Mouse (Mus musculus) lung, postnatal 25 days (tissue): ENCODE measurements around the gene Fcrl5.
"Not testable (repeated sequence)": the region's sequence is repeated elsewhere in the genome, so short reads cannot be mapped to it uniquely, and the experiment has no call there.

Experiments used
- DNase-seq: peaks from one replicate; pipeline ENCODE4 v3.0.0; 2022; ENCODE audit warnings: low spot score

Gene Fcrl5

DNA sequence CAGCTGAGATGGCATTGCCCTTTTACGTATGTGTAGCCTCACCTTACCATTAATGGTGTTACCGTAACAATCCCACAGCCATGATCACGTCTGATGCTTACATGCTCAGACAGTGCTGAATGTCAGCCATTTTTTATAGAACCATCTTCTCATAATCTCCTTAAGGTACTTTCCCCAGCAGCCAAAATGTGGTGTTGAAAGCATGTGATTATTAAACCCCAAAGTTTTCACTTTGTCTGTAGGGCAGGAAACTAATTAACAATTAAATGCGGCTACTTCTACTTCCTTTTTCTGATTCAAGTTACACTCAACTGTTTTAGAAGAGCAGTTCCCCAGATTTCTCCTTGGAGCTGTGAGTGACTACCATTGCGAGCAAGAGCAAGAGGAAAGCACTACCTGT, at the start of gene Fcrl5:
Gene Fcrl5 (plus strand): TSS at position 295 of the 400 bp plus-strand sequence.
- DNase-seq, result no peak

DNA sequence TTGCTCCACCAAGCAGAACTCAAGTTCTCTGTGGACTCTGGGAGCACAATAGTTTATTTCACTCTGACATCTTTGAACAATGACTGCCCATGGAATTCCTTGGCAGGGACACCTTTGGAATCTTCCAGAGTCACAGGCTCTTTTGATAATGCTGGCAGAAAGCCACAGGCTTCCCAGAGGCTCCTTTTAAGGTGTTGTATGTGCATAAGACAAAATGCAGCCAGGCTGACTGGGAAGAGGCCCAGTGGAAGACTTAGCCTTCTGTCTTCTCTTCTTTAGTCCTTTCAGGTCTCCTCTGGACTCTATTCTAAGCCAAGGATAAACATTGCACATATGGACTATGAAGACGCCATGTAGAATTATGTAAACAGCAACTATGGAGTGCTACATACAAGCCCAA, 44.6 kb upstream of the Fcrl5 start:
- DNase-seq, result no peak

DNA sequence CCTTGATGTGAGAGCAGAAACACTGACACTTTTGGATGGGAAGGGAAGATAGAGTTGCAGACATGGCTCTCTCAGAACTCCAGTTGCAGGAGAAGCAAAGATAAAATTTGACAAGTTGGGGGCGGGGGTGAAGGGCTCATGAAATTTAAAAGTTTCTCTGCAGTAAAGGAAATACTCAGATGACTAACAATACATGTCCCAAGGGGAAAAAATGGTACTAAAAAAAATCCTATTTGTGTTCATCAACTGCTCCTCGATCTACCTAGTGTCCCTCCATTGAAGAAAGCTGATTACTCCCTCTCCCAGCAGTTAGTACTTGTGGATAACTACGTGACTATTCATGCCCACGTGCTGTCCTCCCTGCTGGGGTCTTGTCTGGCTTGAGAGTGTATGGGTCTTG, 36.8 kb upstream of the Fcrl5 start:
- DNase-seq, result no peak

DNA sequence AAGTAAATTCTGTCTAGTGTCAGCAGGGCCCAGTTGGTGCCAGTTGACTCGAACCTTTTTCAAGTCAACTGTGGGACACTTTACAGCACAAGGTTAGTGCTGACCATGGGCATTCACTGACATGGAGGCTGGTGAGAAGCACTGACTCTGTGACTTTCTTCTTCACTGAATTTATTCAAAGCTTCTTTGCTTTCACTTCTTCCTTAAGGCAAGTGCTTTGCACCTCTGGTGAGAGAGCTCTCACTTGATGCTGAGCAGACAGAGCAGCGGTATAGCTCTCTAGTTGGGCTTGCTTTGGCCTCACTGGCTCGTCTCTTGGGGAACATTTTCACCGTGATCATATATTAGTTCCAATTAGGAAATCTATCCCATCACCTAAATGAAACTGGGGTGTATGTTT, 35.7 kb upstream of the Fcrl5 start:
- no peak for DNase-seq

DNA sequence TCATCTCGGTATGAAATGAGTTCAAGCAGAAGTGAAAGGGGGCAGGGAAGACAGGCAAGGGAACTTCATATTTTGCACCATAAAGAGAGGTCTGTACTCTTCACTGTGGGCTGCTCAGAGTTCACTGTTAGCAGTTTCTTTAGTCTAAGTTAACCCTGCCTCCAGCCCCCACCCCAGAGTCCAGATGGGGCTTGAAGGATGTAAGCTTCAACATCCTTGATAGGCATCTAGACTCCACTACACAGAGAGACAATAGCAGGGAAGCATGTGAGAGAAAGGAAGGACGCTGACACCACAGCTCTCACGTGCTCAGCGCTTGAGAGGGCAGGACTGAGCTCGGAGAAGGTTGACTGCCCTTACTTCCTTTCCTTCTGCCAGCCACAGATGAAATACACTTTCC, 34.3 kb upstream of the Fcrl5 start:
- DNase-seq, result peak; percentile 40

DNA sequence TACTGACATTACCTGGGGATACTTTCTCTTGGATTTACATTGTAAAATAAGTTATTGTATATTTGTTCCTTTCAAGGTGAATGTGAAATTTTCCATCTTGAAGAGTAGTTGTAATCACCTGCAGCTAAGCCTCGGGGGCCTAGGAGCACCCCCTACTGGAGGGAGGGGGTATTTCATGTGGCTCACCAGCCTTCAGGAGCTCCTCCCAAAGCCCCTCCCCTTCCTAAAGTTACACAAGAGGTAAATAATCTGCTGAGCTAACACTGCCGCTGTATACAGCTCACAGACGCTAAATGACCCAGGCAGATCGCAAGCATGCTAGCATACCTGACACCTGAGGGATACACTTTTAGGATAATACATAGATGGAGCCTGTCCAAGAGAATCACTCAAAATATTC, 27.4 kb upstream of the Fcrl5 start:
- peak; percentile 52 for DNase-seq

DNA sequence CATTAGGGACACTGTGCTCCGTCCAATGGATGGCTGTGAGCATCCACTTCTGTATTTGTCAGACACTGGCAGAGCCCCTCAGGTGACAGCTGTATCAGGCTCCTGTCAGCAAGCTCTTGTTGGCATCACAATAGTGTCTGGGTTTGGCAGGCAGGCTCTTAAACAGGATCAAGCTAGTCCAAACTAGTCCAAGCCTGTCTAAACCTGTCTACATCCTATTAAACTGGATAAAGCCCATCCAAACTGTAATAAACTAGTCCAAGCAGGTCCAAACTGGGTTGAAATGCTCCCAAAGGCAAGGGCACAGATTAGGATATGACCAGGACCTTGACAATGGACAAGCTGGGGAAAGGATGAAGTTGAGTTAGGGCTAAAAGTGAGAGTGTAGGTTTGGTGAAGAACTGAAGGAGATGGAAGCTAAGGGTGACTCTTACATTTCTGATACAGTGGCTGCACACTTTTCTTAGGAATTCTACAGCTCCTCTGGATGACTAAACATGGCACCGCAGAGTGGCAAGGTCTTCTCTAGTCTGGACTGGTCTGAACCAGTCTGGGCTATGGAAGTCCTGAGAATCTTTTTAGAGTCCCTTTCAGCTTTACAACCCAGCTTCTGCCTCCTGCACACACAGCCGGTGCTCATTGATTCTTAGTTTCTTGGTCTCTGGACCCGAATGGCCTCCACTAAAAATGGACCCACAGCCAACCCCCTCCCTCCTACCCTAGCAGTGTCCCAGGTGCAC, 26.2 kb upstream of the Fcrl5 start:
- no peak for DNase-seq

DNA sequence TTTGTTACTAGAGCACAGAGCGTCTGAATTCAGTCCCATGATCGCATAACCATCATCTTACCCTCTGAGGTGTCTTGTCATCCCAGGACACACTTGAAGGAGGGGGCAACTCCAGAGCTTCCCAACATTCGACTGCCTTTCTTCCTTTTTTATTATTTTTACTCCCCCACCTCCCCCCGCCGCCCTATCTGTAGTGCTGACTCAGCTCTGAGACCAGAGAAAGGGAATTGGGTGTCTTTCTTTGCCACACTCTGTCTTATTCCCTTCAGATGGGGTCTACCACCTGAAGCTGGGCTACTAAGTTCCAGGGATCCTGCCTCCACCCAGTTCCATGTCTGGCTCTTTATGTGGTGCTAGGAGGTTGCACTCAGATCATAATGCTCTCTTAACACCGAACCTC, 25.0 kb upstream of the Fcrl5 start:
- no peak for DNase-seq

DNA sequence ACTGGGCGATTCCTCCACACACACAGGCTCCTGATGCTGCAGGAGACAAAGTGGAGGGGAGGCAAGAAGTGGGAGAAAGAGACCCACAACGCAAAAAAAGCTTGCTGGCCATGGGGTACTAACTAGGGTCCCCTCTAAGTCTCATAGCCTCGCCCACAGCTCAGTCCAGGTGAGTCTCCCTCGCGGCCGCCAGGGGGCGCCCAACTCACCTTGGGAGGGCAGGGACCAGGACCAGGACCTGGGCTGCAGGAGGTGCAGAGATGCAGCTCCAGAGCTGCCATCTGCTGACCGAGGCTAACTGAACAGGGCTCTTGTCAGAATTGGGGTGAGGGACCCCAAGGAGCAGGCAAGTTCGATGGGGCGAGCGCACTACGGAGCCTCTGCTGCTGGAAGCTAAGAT, 24.4 kb upstream of the Fcrl5 start:
- peak; percentile 41 for DNase-seq

DNA sequence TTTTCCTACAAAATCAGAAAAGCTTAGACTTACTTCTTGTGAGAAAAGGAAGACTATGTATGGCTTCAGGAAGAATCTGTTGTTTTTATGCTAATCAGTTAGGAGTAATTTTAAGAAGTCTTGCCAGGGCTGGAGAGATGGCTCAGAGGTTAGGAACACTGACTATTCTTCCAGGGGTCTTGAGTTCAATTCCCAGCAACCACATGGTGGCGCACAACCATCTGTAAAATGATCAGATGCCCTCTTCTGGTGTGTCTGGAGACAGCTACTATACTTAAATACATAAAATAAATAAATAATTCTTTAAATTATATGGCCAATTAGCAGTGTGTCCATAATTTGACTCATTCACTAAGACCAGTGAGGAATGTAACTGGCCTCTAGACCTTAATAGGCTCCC, 14.9 kb upstream of the Fcrl5 start:
- no peak for DNase-seq

DNA sequence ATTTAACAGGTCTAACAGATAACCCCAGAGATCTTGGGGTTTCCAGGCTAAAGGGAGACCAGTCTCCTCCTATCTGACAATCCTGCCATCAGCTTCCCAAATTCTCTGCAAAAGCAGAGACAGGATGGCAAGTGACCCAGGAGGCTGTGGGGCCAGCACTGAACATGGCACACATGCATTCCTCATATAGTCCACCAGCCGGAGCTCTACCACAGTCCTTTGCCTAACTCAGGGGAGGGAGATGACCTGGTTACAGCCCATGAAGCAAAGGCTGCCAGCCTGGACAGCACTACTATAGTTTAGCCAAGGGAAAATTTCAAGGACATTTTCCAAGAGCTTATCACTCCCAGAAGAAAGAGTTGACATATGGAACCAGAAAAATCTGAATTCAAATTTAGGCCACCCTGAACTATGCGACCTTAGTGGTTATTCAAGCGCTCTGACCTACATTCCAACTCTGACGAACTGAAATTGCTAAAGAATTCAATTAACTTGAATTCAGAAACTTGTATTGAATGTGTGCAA, 13.1 kb upstream of the Fcrl5 start:
- DNase-seq, result no peak

DNA sequence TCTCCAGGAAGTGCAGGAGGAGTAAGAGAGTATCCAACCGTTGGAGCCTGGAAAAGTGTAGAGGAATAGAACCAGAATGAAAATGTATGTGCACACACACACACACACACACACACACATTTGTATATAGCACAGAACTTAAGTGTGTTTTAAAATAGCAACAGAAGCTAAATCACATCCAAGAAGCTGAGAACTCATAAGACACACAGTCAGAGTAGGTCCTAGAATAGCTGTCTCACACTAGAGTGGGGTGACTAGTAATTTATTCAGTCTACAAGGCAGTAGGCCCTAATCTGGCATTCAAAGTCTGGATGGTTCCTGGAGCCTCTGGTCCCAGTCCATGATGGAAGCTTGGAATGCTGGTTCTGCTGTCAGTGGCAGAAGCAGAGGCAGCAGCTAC, 5.0 kb downstream of the Fcrl5 start:
- no peak for DNase-seq

DNA sequence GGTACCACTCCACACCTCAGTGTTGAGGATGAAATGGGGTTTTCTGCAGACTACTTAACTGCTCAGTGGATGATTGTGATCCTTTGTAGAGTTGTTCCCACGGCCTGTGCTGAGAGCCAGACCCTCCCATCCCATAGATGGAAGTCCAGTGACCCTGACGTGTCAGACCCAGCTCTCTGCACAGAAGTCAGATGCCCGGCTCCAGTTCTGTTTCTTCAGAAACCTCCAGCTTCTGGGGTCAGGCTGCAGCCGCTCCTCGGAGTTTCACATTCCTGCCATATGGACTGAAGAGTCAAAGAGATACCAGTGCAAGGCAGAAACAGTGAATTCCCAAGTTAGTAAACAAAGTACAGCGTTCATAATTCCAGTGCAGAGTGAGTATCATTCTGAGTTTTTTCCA, 8.4 kb downstream of the Fcrl5 start:
- no peak for DNase-seq

DNA sequence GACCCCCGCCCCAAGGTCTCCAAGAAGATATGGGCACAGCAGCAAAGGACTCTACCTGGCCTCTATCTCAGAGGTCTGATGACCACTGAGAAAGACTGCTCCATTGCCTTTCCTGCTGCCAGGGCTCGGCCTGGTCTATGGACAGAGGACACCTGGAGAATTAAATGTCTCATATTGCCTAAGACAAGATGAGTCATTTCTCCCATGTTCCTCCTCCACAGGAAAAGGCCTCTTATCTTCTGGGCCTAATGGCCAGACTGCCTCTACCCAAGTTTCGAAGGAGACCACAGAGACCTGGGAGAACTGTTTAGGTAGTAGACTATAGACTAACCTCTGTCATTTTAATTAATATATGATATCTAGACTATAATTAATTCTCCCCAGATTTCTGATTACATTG, 29.9 kb downstream of the Fcrl5 start:
- no peak for DNase-seq

DNA sequence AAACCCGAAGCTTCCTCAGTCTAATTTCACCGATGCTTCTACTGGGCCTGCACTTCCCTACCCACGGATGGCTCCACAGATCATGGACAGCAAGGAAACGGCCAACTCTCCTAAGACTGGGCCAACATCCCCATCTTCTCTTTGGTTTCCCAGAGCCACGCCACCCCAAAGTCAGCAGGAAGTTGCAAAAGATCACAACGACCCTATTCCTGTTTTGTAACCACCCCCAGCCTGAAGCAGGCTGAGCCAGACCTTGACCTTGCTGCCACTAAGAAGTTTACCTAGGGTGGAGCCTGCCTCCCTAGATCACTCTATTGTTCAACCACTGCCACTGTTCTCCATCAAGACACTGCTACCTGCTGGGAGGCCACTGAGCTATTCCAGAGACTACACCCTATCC, 31.4 kb downstream of the Fcrl5 start:
- DNase-seq, result no peak

DNA sequence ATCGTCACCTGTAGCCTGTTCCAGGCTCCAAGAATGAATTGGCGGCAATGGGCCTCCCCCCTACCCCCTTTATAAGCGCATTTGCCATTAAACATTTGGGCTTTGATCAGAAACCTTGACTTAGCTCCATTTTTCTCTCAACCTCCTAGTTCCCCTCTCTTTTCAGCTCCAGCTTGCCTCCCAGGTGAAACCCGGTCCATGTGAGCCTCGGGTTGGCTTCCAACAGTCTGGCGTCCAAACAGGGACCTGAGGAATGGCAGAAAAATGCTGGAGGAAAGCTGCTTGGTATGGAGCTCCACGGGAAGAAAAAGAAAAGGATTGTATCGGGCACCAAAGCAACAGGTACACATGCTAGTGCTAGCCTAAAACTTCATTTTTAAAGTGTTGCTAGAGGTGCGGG, 31.8 kb downstream of the Fcrl5 start:
- DNase-seq, result no peak

DNA sequence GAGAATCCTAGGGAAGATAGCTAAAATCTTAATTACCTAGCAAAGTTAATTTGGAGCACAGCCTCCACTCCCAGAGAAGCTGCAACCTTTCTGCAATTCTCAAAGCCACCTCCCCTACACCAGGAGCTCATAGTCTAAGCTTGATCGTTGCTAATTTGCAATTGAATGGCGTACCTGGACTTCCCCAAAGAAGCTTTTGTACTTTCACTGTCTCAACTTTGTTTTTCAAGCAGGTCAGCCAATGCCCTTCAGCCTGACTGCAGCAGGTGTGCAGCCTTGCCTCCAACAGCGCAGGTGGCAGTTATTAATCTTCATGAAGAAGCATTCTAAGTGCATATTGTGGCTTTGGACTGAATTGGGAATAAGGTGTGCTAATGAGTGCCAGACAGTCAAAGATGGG, 42.4 kb downstream of the Fcrl5 start:
- DNase-seq, result not testable (repeated sequence)

DNA sequence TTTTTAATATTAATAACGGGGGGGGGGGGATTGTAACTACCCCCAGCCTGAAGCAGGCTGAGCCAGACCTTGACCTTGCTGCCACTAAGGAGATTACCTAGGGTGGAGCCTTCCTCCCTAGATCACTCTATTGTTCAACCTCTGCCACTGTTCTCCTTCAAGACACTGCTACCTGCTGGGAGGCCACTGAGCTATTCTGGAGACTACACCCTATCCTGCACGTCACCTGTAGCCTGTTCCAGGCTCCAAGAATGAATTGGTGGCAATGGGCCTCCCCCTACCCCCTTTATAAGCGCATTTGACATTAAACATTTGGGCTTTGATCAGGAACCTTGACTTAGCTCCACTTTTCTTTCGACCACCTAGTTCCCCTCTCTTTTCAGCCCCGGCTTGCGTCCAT, 43.0 kb downstream of the Fcrl5 start:
- not testable (repeated sequence) for DNase-seq

DNA sequence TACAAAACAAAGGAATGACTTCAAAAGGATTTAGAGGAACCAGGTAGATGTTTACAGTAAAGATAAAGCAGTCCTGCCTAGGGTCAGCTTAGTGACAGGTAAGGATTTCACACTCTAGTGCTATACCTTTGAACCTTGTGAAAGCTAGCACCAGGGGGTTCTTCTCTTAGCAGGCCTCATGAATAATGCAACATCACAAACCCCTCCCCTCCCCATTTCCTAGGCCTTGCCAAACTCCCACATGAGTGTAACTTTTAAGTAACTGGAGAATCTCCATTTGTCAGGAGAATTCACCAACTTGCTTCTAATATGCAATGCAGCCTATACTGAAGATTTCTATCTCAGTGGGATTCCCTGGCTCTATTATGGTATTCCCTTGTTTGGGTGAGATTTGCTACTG, 43.7 kb downstream of the Fcrl5 start:
- DNase-seq, result not testable (repeated sequence)

DNA sequence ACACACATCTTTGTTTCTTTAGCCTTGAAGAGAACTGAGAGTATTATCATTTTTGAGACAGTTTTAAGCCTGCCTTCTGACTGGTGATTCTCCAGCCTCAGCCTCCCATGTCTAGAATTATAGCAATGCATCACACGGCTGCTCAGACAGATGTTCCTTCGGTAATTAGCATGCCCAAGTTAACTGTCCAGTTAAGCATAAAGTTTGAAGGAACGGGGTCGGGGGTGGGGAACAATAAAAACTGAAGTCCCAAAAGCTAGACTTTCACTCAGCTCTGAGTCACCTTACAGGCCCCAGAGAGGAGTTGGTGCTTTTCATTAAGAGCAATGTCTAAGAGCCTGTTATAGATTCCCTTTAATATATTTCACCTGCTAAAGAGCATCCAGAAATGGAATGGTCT, 51.8 kb downstream of the Fcrl5 start:
- no peak for DNase-seq

DNA sequence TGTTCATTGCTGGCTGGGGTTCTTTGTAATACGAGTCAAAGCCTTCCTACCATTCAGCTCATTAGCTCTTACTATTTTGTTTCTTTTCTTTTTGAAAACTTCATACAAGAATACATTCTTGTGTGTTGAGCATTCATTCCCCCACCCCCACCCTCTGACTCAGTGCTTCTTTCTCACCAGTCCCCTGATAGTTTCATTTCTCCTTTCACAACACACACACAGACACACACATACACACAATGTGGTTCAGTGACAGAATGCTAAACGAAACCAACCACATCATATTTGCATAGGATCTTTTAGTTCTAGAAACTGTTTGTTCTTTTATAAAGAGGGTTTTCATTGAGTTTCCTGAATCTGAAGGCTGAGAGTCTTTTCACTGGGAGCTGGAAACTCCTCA, 52.3 kb downstream of the Fcrl5 start:
- DNase-seq, result peak; percentile 23

DNA sequence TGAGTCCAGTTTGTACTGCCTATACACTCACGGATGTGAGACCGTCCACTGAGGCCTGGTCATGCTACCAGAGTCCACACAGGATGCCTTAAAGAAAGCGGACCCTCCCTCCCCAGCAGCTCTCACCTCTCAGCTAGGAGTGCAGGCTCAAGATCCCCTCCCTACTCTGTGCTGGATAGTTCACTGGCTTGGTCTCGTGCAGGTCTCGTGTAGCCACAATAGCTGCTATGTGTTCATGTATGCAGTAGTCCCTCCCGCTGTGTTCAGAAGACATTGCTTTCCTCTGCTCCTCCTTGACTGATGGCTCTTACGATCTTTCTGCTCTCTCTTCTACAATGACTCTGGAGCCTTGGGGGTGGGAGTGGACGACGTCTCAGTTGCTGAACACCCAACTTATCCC, 62.7 kb downstream of the Fcrl5 start:
- no peak for DNase-seq

DNA sequence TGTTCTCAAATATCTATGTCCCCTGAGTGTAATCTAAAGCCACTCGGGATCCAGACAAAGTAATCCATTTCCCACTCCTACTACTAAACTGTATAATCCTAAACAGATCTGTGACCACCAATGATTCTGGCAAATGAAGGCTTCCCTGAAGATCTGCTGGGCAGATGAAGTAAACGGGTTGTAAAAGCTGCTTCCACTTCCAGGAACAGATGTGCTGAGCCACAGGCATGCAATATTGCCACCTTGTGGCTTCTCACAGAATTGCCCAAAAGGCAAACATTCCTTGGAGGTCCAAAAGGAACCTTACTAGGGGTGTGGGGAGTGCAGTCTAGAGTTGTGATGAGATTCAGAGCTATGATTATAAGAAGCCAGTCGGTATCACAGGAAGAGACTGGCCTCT, 63.5 kb downstream of the Fcrl5 start:
- peak; percentile 74 for DNase-seq
